Mouse (Mus musculus) lung, embryonic 15.5 days (tissue): ENCODE data around the gene Cbx6. TPM values are rescaled to one million over a fixed set of nuclear protein-coding genes. Genes with fewer than 3 reads are reported as not detected.

ENCODE experiments used
- ATAC-seq: fragments of 200-750 bp; cut with Nextera tagmentation; 2 replicates; pipeline ENCODE4 v1.8.0; 2017; ENCODE audit warnings: moderate number of reproducible peaks, borderline replicate concordance; ENCODE audit not compliant: low FRiP score, low TSS enrichment; ENCODE audit errors: extremely low read depth
- H3K27ac ChIP-seq: fragments of 300-500 bp; sonication (generic); 2 replicates; pipeline ENCODE4 v1.5.1; 2015; ENCODE audit warnings: moderate library complexity, mild to moderate bottlenecking, inconsistent platforms
- H3K27me3 ChIP-seq: fragments of 300-500 bp; sonication (generic); 2 replicates; pipeline ENCODE4 v1.6.1; 2015; ENCODE audit warnings: inconsistent platforms
- H3K36me3 ChIP-seq: fragments of 300-500 bp; sonication (generic); 2 replicates; pipeline ENCODE4 v1.6.1; 2015; ENCODE audit warnings: inconsistent platforms
- H3K4me1 ChIP-seq: fragments of 300-500 bp; sonication (generic); 2 replicates; pipeline ENCODE4 v1.6.1; 2015; ENCODE audit warnings: inconsistent platforms
- H3K4me2 ChIP-seq: fragments of 300-500 bp; sonication (generic); 2 replicates; pipeline ENCODE4 v1.6.1; 2015; ENCODE audit warnings: inconsistent platforms, mild to moderate bottlenecking, moderate library complexity
- H3K4me3 ChIP-seq: fragments of 300-500 bp; sonication (generic); 2 replicates; pipeline ENCODE4 v1.5.1; 2015; ENCODE audit warnings: mild to moderate bottlenecking, inconsistent platforms
- H3K9ac ChIP-seq: fragments of 300-500 bp; sonication (generic); 2 replicates; pipeline ENCODE4 v1.6.1; 2015; ENCODE audit warnings: inconsistent platforms
- H3K9me3 ChIP-seq: fragments of 300-500 bp; sonication (generic); 2 replicates; pipeline ENCODE4 v1.6.1; 2016; ENCODE audit warnings: inconsistent platforms
- WGBS: fragments of 180-500 bp; shearing (Covaris S2); methylation state at CpG from one replicate; pipeline ENCODE4 v1.1.7; 2015; 5-methylcytosine and 5-hydroxymethylcytosine counted together
- polyA plus RNA-seq: library from polyadenylated mRNA; unstranded; fragments of >200 nt; fragmentation: Nextera tagmentation; extraction: Ambion mirVana; gene quantifications from 2 replicates; pipeline ENCODE4 v1.2.1, GENCODE M21; 2015

Gene Cbx6
- polyA plus RNA-seq, 1 experiment from 2014 or later = 73.8 TPM

DNA sequence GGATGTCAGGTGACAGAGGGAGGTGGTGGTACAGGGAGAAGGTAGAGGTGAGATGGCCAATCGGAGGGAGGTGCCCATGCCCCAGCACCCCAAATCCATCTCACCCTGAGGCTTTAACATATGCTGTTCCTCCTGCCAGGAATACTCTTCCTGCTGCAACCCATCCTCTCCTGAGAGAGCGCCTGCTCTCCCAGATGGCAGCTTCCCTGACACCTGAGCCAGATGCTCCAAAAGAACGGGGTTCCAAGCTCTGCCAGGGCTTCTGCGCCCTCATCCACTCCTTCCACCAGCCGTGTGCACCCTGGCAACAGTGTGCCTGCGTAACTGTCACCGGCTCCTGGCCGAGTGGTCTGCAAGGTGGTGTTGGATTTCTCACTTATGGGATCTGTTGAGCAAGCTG is 36.8 kb downstream of the Cbx6 start:
- peaks cover 21% of the 10 kb centered on the region for H3K27me3 ChIP-seq
- ATAC-seq = no peak
- H3K4me3 ChIP-seq = no peak overlapping the region
- H3K9me3 ChIP-seq = no peaks in the 10 kb centered on the region
- H3K36me3 ChIP-seq = no peaks in the 10 kb centered on the region
- H3K4me2 ChIP-seq = no peak overlapping the region
- 73% methylated on average over 8 of the region's 8 CpGs for WGBS
- no peaks in the 10 kb centered on the region for H3K4me1 ChIP-seq
- no peak overlapping the region for H3K27ac ChIP-seq
- H3K9ac ChIP-seq = no peak overlapping the region

DNA sequence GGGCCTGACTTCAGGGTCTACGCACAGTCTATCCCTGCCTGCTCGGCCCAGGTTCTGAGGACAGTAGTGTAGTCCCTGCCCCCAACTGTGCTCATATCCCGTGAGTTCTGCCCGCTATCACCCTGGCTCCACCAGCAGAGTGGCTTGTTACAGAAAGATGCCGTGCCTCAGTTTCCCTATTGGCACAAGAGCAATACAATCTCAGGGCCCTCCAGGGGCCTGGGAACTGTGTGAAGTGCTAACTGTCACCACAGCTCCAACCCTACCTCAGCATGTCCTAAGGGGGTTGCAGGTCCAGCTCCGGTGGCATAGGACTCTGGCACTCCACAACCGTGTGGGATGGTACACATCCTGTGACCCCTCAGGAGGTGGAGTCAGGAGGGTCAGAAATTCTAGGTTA is 37.4 kb downstream of the Cbx6 start:
- 77% methylated on average over 7 of the region's 7 CpGs for WGBS
- Histone ChIP-seq H3K27ac (no peak overlapping the region), H3K9me3 (no peaks in the 10 kb centered on the region), H3K4me3 (no peak overlapping the region), H3K9ac (no peak overlapping the region), H3K36me3 (no peaks in the 10 kb centered on the region), H3K27me3 (peaks cover 15% of the 10 kb centered on the region), H3K4me1 (no peaks in the 10 kb centered on the region), H3K4me2 (no peak overlapping the region)
- ATAC-seq = no peak

GRCm38 (mm10) chr15:79796256-79796655 is 38.2 kb downstream of the Cbx6 start:
- 70% methylated on average over 12 of the region's 12 CpGs for WGBS
- Histone ChIP-seq H3K27ac (no peak overlapping the region), H3K27me3 (peaks cover 7% of the 10 kb centered on the region; the same call in 1 of the 2 replicates), H3K4me2 (no peak overlapping the region), H3K4me1 (no peaks in the 10 kb centered on the region), H3K36me3 (no peaks in the 10 kb centered on the region), H3K9me3 (no peaks in the 10 kb centered on the region), H3K4me3 (no peak overlapping the region), H3K9ac (no peak overlapping the region)
- no peak for ATAC-seq

- Histone ChIP-seq H3K4me3 (no peak overlapping the region), H3K9ac (no peak overlapping the region), H3K36me3 (no peaks in the 10 kb centered on the region), H3K27me3 (no peaks in the 10 kb centered on the region; the same call in 1 of the 2 replicates), H3K4me1 (no peaks in the 10 kb centered on the region), H3K27ac (no peak overlapping the region), H3K9me3 (no peaks in the 10 kb centered on the region), H3K4me2 (no peak overlapping the region)
- WGBS = 18% methylated on average over 20 of the region's 20 CpGs
- no peak for ATAC-seq
These were observed 40.3 kb downstream of the Cbx6 start for GRCm38 (mm10) chr15:79794173-79794572.

DNA sequence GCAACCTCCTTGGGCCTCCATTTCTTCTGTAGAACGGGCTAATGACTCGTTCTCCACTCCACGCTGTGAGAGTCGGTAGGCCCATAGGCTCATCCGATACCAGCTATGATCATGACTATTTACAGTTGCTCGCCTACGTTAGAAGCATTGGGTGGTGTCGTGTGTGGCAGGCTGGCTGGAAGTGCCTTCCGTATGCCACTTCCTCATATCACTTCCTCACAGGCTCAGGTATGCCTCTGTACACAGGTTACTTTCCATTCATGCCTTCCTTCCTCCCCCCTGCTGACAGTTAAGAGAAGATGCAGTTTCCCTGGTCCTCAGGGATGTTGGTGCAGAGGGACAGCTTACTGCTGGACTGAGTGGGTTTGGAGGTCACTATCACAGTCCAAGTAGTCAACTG is 41.4 kb downstream of the Cbx6 start:
- 88% methylated on average over 9 of the region's 9 CpGs for WGBS
- no peak overlapping the region for H3K4me2 ChIP-seq
- no peak overlapping the region for H3K9ac ChIP-seq
- H3K9me3 ChIP-seq = no peaks in the 10 kb centered on the region
- H3K4me3 ChIP-seq = no peak overlapping the region
- ATAC-seq = no peak
- no peaks in the 10 kb centered on the region for H3K36me3 ChIP-seq
- no peaks in the 10 kb centered on the region for H3K4me1 ChIP-seq
- H3K27ac ChIP-seq = no peak overlapping the region
- no peaks in the 10 kb centered on the region; the same call in 1 of the 2 replicates for H3K27me3 ChIP-seq

- no peak overlapping the region for H3K4me2 ChIP-seq
- no peak overlapping the region for H3K9ac ChIP-seq
- no peaks in the 10 kb centered on the region for H3K4me1 ChIP-seq
- no peak overlapping the region for H3K4me3 ChIP-seq
- H3K27me3 ChIP-seq = no peaks in the 10 kb centered on the region; the same call in 1 of the 2 replicates
- H3K36me3 ChIP-seq = no peaks in the 10 kb centered on the region
- no peak overlapping the region for H3K27ac ChIP-seq
- ATAC-seq = no peak
- no peaks in the 10 kb centered on the region for H3K9me3 ChIP-seq
- 27% methylated on average over 19 of the region's 19 CpGs for WGBS
These were observed 42.0 kb downstream of the Cbx6 start for GRCm38 (mm10) chr15:79792455-79792854.

- no peaks in the 10 kb centered on the region for H3K9me3 ChIP-seq
- H3K4me2 ChIP-seq = no peak overlapping the region
- H3K9ac ChIP-seq = no peak overlapping the region
- H3K27ac ChIP-seq = no peak overlapping the region
- no peaks in the 10 kb centered on the region for H3K4me1 ChIP-seq
- H3K27me3 ChIP-seq = no peaks in the 10 kb centered on the region; the same call in 1 of the 2 replicates
- 2% methylated on average over 12 of the region's 12 CpGs for WGBS
- H3K4me3 ChIP-seq = no peak overlapping the region
- ATAC-seq = no peak
- H3K36me3 ChIP-seq = no peaks in the 10 kb centered on the region
These were observed 43.0 kb downstream of the Cbx6 start for GRCm38 (mm10) chr15:79791502-79791901.

DNA sequence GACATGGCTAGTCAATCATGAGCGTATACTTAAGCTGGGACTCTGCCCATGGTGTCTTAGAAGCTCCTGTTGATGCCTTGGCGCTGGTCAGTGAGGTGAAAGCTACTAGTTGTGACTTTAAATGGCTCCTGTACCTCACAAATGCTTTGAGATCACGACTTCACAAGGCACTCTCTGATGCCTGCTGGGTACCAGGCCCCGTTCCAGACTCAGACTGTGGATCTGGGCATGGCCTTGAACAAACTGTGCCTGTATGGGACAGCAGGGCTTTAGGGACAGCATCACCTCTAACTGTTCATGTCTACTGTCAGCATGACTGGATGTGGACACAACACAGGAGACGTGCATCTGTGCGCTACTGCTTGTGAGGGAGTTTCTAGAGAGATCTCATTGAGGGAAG is 43.6 kb downstream of the Cbx6 start:
- ATAC-seq = no peak
- H3K27me3 ChIP-seq = no peaks in the 10 kb centered on the region; the same call in 1 of the 2 replicates
- no peaks in the 10 kb centered on the region for H3K9me3 ChIP-seq
- H3K9ac ChIP-seq = no peak overlapping the region
- no peak overlapping the region for H3K4me3 ChIP-seq
- no peaks in the 10 kb centered on the region for H3K4me1 ChIP-seq
- WGBS = 77% methylated on average over 6 of the region's 6 CpGs
- no peak overlapping the region for H3K4me2 ChIP-seq
- no peaks in the 10 kb centered on the region for H3K36me3 ChIP-seq
- H3K27ac ChIP-seq = no peak overlapping the region

DNA sequence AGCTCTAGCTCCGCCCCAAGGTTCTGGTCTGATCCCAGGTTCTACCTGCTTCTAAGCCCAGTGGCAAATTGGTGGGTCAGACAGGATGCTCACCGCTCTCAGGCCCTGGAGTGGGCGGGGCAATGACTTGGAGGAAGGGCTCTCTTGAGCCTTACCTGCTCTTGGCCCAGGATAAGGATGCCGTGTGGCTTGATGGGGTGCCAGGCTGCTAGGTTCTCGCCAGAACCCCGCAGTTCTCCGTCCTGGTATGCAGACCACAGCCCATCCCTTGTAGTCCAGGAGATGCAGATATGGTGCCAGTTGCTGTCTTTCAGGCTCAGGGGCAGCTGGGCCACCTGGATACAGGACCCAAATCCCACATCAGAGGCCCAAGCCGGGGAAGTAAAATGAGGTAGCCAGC is 44.4 kb downstream of the Cbx6 start:
- H3K4me1 ChIP-seq = no peaks in the 10 kb centered on the region

DNA sequence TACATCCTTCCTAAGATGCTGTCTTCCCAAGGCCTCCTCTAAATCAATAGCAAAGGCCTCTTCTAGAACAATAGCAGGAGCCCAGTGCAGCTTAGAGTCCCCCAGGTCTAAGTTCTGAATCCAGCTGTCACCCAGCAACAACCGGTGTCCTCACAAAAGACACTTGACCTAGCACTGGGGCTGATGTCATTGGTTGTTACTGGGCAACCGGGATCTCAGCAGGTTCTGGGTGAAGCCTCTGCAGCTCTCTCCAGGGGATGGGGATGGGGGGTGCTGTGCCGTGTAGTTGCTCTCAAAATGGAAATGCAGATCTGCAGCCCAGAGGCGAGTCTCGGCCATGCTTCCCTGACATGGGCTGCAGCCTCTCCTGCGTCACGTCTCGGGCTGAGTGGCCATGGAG is 46.7 kb downstream of the Cbx6 start:
- no peaks in the 10 kb centered on the region; the same call in 1 of the 2 replicates for H3K27me3 ChIP-seq
- ATAC-seq = no peak
- no peak overlapping the region for H3K27ac ChIP-seq
- H3K4me1 ChIP-seq = no peaks in the 10 kb centered on the region
- no peak overlapping the region for H3K4me2 ChIP-seq
- no peak overlapping the region for H3K4me3 ChIP-seq
- no peak overlapping the region for H3K9ac ChIP-seq
- no peaks in the 10 kb centered on the region for H3K36me3 ChIP-seq
- H3K9me3 ChIP-seq = no peaks in the 10 kb centered on the region
- WGBS = 44% methylated on average over 8 of the region's 8 CpGs

More for the DNA sequence above, 44.4 kb downstream of the Cbx6 start:
- Histone ChIP-seq H3K9ac (no peak overlapping the region), H3K9me3 (no peaks in the 10 kb centered on the region), H3K36me3 (no peaks in the 10 kb centered on the region), H3K27me3 (no peaks in the 10 kb centered on the region; the same call in 1 of the 2 replicates), H3K4me3 (no peak overlapping the region), H3K27ac (no peak overlapping the region), H3K4me2 (no peak overlapping the region)
- 45% methylated on average over 8 of the region's 8 CpGs for WGBS
- no peak for ATAC-seq

DNA sequence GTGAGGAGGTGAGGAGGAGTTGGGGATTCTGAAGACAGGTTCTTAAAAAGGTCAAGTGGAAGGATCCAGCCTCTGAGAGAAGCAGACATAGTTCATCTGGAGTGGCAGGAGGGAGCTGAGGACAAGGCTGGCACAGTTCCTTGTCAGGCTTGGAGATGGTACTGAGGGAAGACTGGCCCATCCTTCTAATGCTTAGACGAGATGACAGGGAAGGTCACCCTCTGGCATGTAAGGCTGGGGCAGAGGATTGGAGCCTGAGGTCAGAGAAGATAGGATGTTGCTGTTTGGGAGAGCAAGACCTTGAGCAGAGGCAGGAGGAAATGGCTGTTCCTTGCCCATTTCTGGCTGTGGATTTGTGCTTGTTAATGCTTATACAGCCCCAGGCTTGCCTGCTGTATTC is 49.4 kb downstream of the Cbx6 start:
- WGBS = 47% methylated on average over 1 of the region's 1 CpGs

GRCm38 (mm10) chr15:79777749-79778148 is 56.7 kb downstream of the Cbx6 start, which contains the start of gene Dnal4:
Gene Dnal4, minus strand, starts transcription at chr15:79777849.
- ATAC-seq = no peak
- Histone ChIP-seq H3K4me3 (no peak within 1 kb of the TSS), H3K4me2 (no peak within 1 kb of the TSS), H3K27me3 (no peaks in the 10 kb centered on the region), H3K9ac (no peak within 1 kb of the TSS), H3K36me3 (no peaks in the 10 kb centered on the region), H3K4me1 (peaks cover 13% of the 10 kb centered on the region), H3K27ac (no peak within 1 kb of the TSS), H3K9me3 (no peaks in the 10 kb centered on the region)

More for the DNA sequence above, 49.4 kb downstream of the Cbx6 start:
- no peaks in the 10 kb centered on the region for H3K9me3 ChIP-seq
- no peaks in the 10 kb centered on the region for H3K4me1 ChIP-seq
- H3K4me3 ChIP-seq = no peak overlapping the region
- no peak for ATAC-seq
- H3K27me3 ChIP-seq = no peaks in the 10 kb centered on the region
- no peak overlapping the region for H3K27ac ChIP-seq
- H3K9ac ChIP-seq = no peak overlapping the region
- no peaks in the 10 kb centered on the region for H3K36me3 ChIP-seq
- no peak overlapping the region for H3K4me2 ChIP-seq

GRCm38 (mm10) chr15:79775662-79776061 is 58.8 kb downstream of the Cbx6 start:
- Histone ChIP-seq H3K27ac (no peak overlapping the region), H3K4me1 (peaks cover 17% of the 10 kb centered on the region), H3K9ac (no peak overlapping the region), H3K4me2 (no peak overlapping the region), H3K27me3 (no peaks in the 10 kb centered on the region), H3K4me3 (no peak overlapping the region), H3K9me3 (no peaks in the 10 kb centered on the region), H3K36me3 (no peaks in the 10 kb centered on the region)
- ATAC-seq = no peak
- 46% methylated on average over 7 of the region's 7 CpGs for WGBS
